Mouse (Mus musculus): ENCODE data around the gene Stk33. TPM values are rescaled to one million over a fixed set of nuclear protein-coding genes. Genes with fewer than 3 reads are reported as not detected.

Stk33 gene
- total RNA-seq, 2 experiments from 2014 or later: not detected

GRCm38 (mm10) chr7:109265606-109266005, 173.3 kb downstream of the Stk33 start:
- ATAC-seq (replicated peaks; ENCODE audit: low FRiP score, low TSS enrichment, poor library complexity, severe bottlenecking): no peak

GRCm38 (mm10) chr7:109255506-109256352, 183.2 kb downstream of the Stk33 start:
- ATAC-seq (replicated peaks; ENCODE audit: low FRiP score, low TSS enrichment, poor library complexity, severe bottlenecking): peak; percentile 89

- no peak for ATAC-seq (replicated peaks; ENCODE audit: low FRiP score, low TSS enrichment, poor library complexity, severe bottlenecking)
These were observed 187.5 kb downstream of the Stk33 start for GRCm38 (mm10) chr7:109251418-109251817.

- no peak for ATAC-seq (replicated peaks; ENCODE audit: low FRiP score, low TSS enrichment, poor library complexity, severe bottlenecking)
These were observed 194.1 kb downstream of the Stk33 start for GRCm38 (mm10) chr7:109244776-109245175.

GRCm38 (mm10) chr7:109241313-109241712, 197.6 kb downstream of the Stk33 start:
- no peak for ATAC-seq (replicated peaks; ENCODE audit: low FRiP score, low TSS enrichment, poor library complexity, severe bottlenecking)

GRCm38 (mm10) chr7:109239346-109239745, 199.5 kb downstream of the Stk33 start:
- ATAC-seq (replicated peaks; ENCODE audit: low FRiP score, low TSS enrichment, poor library complexity, severe bottlenecking): no peak

GRCm38 (mm10) chr7:109238724-109239123, 200.2 kb downstream of the Stk33 start:
- ATAC-seq (replicated peaks; ENCODE audit: low FRiP score, low TSS enrichment, poor library complexity, severe bottlenecking): no peak

- no peak for ATAC-seq (replicated peaks; ENCODE audit: low FRiP score, low TSS enrichment, poor library complexity, severe bottlenecking)
These were observed 203.8 kb downstream of the Stk33 start for GRCm38 (mm10) chr7:109234882-109235640.

- ATAC-seq (replicated peaks; ENCODE audit: low FRiP score, low TSS enrichment, poor library complexity, severe bottlenecking): no peak
These were observed 204.4 kb downstream of the Stk33 start for GRCm38 (mm10) chr7:109234476-109234875.

- no peak for ATAC-seq (replicated peaks; ENCODE audit: low FRiP score, low TSS enrichment, poor library complexity, severe bottlenecking)
These were observed 207.0 kb downstream of the Stk33 start for GRCm38 (mm10) chr7:109231881-109232321.

GRCm38 (mm10) chr7:109231307-109231706, 207.6 kb downstream of the Stk33 start:
- ATAC-seq (replicated peaks; ENCODE audit: low FRiP score, low TSS enrichment, poor library complexity, severe bottlenecking): no peak

- ATAC-seq (replicated peaks; ENCODE audit: low FRiP score, low TSS enrichment, poor library complexity, severe bottlenecking): peak; percentile 78
These were observed 208.1 kb downstream of the Stk33 start for GRCm38 (mm10) chr7:109230806-109231205.

Other genes with a start within 250 kb of the Stk33 start
- not detected in 2 replicates for gene Trim66, start 69.1 kb upstream of the Stk33 start, total RNA-seq (2014; fragmentation: Nextera tagmentation)
- not detected in 2 replicates for gene Trim66, start 69.1 kb upstream of the Stk33 start, total RNA-seq (2017)
- gene Rpl27a, start 80.1 kb upstream of the Stk33 start, total RNA-seq (2014; fragmentation: Nextera tagmentation): 853 and 1,045 TPM in 2 replicates
- 970 and 1,232 TPM in 2 replicates for gene Rpl27a, start 80.1 kb upstream of the Stk33 start, total RNA-seq (2017)